Mouse (Mus musculus) cerebellum, postnatal 10 days (tissue): ENCODE measurements at regions not wholly inside any gene's neighbourhood (a gene's known extent, or its start where the extent isn't known, plus 50 kb on each side); places are given as distances from the start of the nearest gene placed in this dataset.
A peak's percentile ranks its signal among the peaks of the same experiment; 100 is the strongest.
"Not testable (repeated sequence)": the region's sequence is repeated elsewhere in the genome, so short reads cannot be mapped to it uniquely, and the experiment has no call there.

Source experiments
- DNase-seq, 2 experiments: peaks; one replicate each; pipeline ENCODE4 v3.0.0; 2021; ENCODE audit warnings: mixed read lengths in 2 of 2

GRCm38 (mm10) chr1:177382596-177383190 is 59.5 kb upstream of the Zbtb18 start:
- no peak for DNase-seq

DNA sequence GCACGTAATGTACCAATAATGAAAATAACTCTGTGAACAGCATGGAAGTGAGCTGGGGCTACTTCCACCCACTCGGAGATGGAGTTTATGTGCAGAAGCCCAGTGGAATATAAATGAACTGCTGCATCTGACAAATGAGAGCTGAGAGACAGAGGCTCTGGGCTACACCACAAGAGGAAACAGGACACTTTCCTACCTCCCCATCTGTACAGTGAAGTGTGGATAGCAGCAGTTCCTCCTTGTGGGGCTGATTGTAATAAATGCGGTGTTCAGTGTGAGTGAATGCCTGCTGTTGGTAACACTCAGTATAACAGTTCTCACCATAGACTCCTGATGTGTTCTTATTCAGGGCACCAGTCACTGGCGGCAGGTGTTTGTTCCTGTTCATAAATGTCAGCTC is 60.0 kb upstream of the Zbtb18 start:
- DNase-seq = no peak

- no peak for DNase-seq
These were observed 64.0 kb upstream of the Zbtb18 start for GRCm38 (mm10) chr1:177378112-177378511.

GRCm38 (mm10) chr1:177373226-177373825 is 68.8 kb upstream of the Zbtb18 start:
- DNase-seq = no peak

GRCm38 (mm10) chr1:177372066-177372465 is 70.1 kb upstream of the Zbtb18 start:
- no peak for DNase-seq

DNA sequence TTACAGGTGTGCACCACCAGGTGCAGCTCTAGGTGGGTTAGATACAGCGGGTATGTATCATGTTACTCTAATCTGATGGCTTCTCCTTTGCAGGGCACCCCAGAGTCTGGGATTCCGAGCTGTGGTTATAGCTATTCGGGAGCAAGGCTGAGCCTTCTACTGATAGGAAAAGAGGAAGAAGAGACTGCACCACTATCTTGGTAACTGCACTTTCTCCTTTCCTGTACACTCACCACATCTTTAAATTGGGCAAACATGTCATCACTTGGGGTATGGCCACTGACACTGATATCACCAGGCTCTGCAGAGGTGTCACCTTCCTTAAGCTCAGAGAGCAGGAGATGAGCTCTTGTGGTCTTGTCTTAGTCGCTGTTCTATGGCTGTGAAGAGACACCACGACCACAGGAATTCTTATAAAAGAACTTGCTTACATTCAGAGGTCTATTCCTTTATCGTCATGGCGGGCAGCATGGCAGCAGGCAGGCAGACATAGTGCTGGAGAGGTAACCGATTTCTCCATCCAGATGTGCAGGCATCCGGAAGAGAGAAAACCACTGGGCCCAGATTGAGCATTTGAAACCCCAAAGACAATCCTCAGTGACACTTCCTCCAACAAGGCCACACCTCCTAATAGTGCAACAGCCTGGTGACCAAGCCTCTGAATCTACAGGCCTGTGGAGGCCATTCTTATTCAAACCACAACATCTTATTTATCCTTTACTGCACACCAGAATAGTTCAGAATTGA is 74.1 kb upstream of the Zbtb18 start:
- no peak for DNase-seq

DNA sequence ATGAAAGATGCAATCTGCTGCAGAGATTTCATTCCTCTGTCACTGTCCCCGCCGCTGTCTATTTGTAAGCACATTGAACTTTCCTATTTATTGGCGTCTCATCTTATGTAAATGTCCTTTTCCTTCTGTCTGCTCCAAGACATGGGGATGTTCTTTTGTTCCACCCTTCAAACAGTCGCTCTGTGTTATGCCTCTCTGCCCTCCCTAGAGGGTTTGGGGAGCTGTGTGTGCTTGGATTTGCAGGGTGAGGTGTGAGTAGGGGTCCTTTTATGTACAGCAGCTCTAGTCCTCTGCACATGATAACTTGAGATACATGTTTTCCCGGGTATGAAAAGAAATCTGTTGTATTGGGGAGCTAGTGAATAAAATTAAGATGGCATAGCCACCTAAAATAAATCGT is 75.2 kb upstream of the Zbtb18 start:
- no peak for DNase-seq

GRCm38 (mm10) chr1:177366475-177366874 is 75.7 kb upstream of the Zbtb18 start:
- DNase-seq = peak; percentile 78 to 82

- DNase-seq = peak; percentile 40 to 51
These were observed 77.8 kb upstream of the Zbtb18 start for GRCm38 (mm10) chr1:177364355-177364754.

- no peak for DNase-seq
These were observed 79.8 kb upstream of the Zbtb18 start for GRCm38 (mm10) chr1:177362398-177362797.

DNA sequence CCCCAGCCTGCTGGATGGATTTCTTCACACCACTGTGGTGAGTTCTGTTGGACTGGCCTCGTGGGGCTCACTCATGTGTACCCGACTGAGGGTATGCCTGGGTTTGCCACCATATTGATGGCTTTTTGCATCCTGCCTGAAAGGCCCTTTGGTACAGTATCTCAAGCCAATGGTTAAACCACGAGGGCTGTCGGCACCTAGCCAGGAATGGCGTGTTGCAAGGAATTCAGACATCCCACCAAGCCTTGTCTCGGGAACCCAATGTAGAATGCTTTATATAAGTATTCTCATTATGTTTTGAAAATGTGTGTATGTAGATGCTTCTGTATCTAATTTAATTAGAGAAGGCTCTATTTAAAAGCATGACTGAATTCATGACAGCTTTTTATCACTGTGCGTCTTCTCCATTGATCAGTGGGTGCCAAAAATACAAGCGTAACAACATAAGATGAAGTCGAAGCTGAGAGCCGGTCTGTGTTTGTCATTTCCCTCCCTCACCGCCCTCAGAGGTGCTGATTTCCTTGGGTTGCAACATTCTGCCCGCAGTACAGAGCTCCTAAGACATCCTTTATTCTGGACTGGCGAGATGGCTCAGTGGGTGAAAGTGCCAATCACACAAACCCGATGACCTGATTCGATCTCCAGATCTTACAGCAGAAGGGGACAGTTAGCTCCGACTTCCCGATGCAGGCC is 90.5 kb upstream of the Akt3 start:
- peak; percentile 34 to 44 for DNase-seq

GRCm38 (mm10) chr1:177347208-177347607 is 89.2 kb upstream of the Akt3 start:
- DNase-seq = no peak

- DNase-seq = no peak
These were observed 88.5 kb upstream of the Akt3 start for GRCm38 (mm10) chr1:177346540-177346939.

GRCm38 (mm10) chr1:177345540-177345939 is 87.5 kb upstream of the Akt3 start:
- DNase-seq = no peak

- DNase-seq = no peak
These were observed 85.9 kb upstream of the Akt3 start for GRCm38 (mm10) chr1:177343949-177344348.

DNA sequence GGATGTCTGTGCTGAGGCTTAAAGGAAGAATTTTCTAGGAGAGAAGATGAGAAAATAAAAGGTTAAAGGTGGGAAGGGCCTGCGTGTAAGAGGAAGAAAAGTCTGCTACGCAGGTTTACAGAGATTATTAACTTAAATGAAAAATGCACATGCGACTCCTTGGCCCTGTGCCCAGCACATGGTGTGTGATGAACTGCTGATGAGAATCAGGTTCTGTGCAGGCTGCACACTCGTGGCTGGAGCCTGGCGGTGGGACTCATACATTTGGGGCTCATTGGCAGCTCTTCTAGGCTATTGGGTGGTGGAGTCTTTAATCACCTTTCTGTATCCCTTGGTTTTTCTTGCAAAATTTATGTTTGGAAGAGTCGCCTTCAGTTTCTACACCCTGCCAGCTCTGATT is 85.1 kb upstream of the Akt3 start:
- DNase-seq = peak; percentile 54 to 68

DNA sequence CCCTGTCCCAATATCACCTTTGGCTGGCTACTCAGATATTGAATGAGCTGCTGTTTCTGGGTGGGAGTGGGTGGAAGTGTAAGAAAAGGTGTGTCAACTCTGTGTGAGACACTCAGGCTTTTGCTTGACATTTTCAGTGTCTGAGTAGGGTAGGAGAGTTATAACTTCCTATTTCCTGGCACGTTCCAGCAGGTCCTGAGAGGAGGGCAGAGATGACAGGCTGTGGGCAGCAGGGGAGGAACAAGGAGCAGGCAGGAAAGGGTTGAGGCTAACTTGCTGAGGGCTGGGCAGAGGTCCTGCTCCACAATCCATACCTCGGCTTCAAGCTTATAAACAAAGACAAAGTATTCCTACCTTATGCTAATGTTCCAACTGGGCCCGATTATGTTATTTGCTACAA is 82.2 kb upstream of the Akt3 start:
- DNase-seq = no peak

GRCm38 (mm10) chr1:177339207-177339787 is 81.3 kb upstream of the Akt3 start:
- not testable (repeated sequence) for DNase-seq

- peak; percentile 70 for DNase-seq
These were observed 80.6 kb upstream of the Akt3 start for GRCm38 (mm10) chr1:177338466-177339206.

DNA sequence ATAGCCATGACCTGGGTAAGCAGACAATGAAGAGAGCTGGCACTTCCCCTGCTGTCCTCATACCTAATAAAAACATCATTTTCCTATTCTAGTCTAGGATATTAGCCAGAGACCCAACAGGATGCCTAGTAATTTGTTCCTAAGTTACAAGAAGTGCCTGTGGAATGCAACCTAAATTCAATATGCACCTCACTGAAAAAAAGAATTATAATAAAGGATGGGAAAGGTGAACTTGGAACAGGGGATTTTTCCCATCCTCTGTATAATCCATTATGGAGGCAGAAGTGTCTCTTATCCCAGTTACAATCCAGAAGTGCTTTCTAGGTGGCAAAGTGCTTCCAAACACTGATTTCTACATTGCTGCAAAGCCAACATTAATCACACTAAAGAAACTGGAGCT is 79.8 kb upstream of the Akt3 start:
- DNase-seq = no peak

GRCm38 (mm10) chr1:177337141-177337540 is 79.1 kb upstream of the Akt3 start:
- no peak for DNase-seq

- DNase-seq = no peak
These were observed 78.4 kb upstream of the Akt3 start for GRCm38 (mm10) chr1:177336436-177336835.

DNA sequence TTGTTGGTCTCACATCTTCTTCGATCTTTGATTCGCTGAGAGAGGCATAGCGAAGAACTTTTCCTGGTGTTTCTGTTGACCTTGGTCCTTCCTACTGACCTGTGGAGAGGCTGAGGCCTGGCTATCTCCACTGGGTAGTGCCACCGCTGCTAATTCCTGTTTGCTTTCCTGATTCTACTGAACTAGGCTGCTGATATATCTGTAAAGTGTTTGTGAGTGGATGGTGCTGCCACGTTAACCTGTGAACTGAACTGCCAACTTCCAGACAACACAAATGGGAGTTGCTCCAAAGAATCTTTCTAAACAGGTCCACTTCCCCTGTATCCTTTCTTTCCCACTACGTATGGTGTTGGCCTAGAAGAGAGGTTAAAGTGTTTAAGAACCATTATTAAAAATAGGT is 78.0 kb upstream of the Akt3 start:
- DNase-seq = no peak
